Mouse (Mus musculus): ENCODE results near the gene Dyrk2. TPM values are rescaled to one million over a fixed set of nuclear protein-coding genes. Genes with fewer than 3 reads are reported as not detected.

Gene Dyrk2
- polyA plus RNA-seq, 2 experiments, result 1.8 to 3.0 TPM

GRCm38 (mm10) chr10:118863611-118864010 lies 6.4 kb downstream of the Dyrk2 start:
- 78% methylated on average over 8 of the region's 8 CpGs for WGBS (ENCODE audit: insufficient replicate concordance)
- Histone ChIP-seq H3K9ac (replicated peaks) (no peak overlapping the region), H3K9me3 (ENCODE audit: control insufficient read depth, low read length) (no peaks in the 10 kb centered on the region; the same call in 1 of the 2 replicates), H3K27ac (no peak overlapping the region), H3K36me3 (replicated peaks; ENCODE audit: control insufficient read depth, insufficient read depth, low read depth) (peaks cover 19% of the 10 kb centered on the region), H3K4me2 (ENCODE audit: low read depth) (no peak overlapping the region), H3K4me1 (replicated peaks; ENCODE audit: control insufficient read depth in 2 of 2, insufficient read depth in 2 of 2, low read length in 1 of 2) (peaks cover 0 to 6% of the 10 kb centered on the region in 2 experiments; a peak in 1 of 4 replicates), H3K4me3 (ENCODE audit: insufficient read depth in 1 of 2, low read depth in 2 of 2, low read length in 2 of 2) (no peak overlapping the region), H3K27me3 (ENCODE audit: control insufficient read depth, insufficient read depth, low read length) (no peaks in the 10 kb centered on the region)
- no peak for DNase-seq (ENCODE audit: low read depth in 3 of 3, low spot score in 3 of 3)
- TF ChIP-seq EP300 (IDR thresholded peaks at IDR 0.05; ENCODE audit: low read depth), result no peak
- TF ChIP-seq CTCF (IDR thresholded peaks at IDR 0.05; ENCODE audit: low read depth), result no peak
- no peak for ATAC-seq (ENCODE audit: insufficient read depth)

GRCm38 (mm10) chr10:118862233-118862632 lies 7.8 kb downstream of the Dyrk2 start:
- WGBS (ENCODE audit: insufficient replicate concordance), result 58% methylated on average over 4 of the region's 4 CpGs
- Histone ChIP-seq H3K4me1 (replicated peaks; ENCODE audit: control insufficient read depth in 2 of 2, insufficient read depth in 2 of 2, low read length in 1 of 2) (peaks cover 0 to 6% of the 10 kb centered on the region in 2 experiments; a peak in 1 of 4 replicates), H3K27ac (no peak overlapping the region), H3K27me3 (ENCODE audit: control insufficient read depth, insufficient read depth, low read length) (no peaks in the 10 kb centered on the region), H3K36me3 (replicated peaks; ENCODE audit: control insufficient read depth, insufficient read depth, low read depth) (peaks cover 19% of the 10 kb centered on the region), H3K4me2 (ENCODE audit: low read depth) (no peak overlapping the region), H3K9ac (replicated peaks) (no peak overlapping the region), H3K4me3 (ENCODE audit: insufficient read depth in 1 of 2, low read depth in 2 of 2, low read length in 2 of 2) (no peak overlapping the region), H3K9me3 (ENCODE audit: control insufficient read depth, low read length) (no peaks in the 10 kb centered on the region; the same call in 1 of the 2 replicates)
- TF ChIP-seq CTCF (IDR thresholded peaks at IDR 0.05; ENCODE audit: low read depth) (no peak), EP300 (IDR thresholded peaks at IDR 0.05; ENCODE audit: low read depth) (no peak)
- no peak for ATAC-seq (ENCODE audit: insufficient read depth)
- DNase-seq (ENCODE audit: low read depth in 3 of 3, low spot score in 3 of 3), result no peak

GRCm38 (mm10) chr10:118861234-118862025 lies 8.6 kb downstream of the Dyrk2 start:
- TF ChIP-seq EP300 (IDR thresholded peaks at IDR 0.05; ENCODE audit: low read depth) (no peak), CTCF (IDR thresholded peaks at IDR 0.05; ENCODE audit: low read depth) (no peak)
- Histone ChIP-seq H3K4me3 (ENCODE audit: insufficient read depth in 1 of 2, low read depth in 2 of 2, low read length in 2 of 2) (no peak overlapping the region), H3K27me3 (ENCODE audit: control insufficient read depth, insufficient read depth, low read length) (no peaks in the 10 kb centered on the region), H3K4me1 (replicated peaks; ENCODE audit: control insufficient read depth in 2 of 2, insufficient read depth in 2 of 2, low read length in 1 of 2) (peaks cover 0 to 6% of the 10 kb centered on the region in 2 experiments; a peak in 1 of 4 replicates), H3K9ac (replicated peaks) (no peak overlapping the region), H3K9me3 (ENCODE audit: control insufficient read depth, low read length) (no peaks in the 10 kb centered on the region; the same call in 1 of the 2 replicates), H3K36me3 (replicated peaks; ENCODE audit: control insufficient read depth, insufficient read depth, low read depth) (peaks cover 19% of the 10 kb centered on the region), H3K27ac (no peak overlapping the region), H3K4me2 (ENCODE audit: low read depth) (no peak overlapping the region)
- ATAC-seq (ENCODE audit: insufficient read depth) (no peak), DNase-seq (ENCODE audit: low read depth in 3 of 3, low spot score in 3 of 3) (no peak)
- WGBS (ENCODE audit: insufficient replicate concordance), result 72% methylated on average over 11 of the region's 11 CpGs

- TF ChIP-seq CTCF (IDR thresholded peaks at IDR 0.05; ENCODE audit: low read depth), result no peak
- TF ChIP-seq EP300 (IDR thresholded peaks at IDR 0.05; ENCODE audit: low read depth), result no peak
- no peak for ATAC-seq (ENCODE audit: insufficient read depth)
These were observed 10.4 kb downstream of the Dyrk2 start for GRCm38 (mm10) chr10:118859655-118860054.

GRCm38 (mm10) chr10:118854641-118855040 lies 15.4 kb downstream of the Dyrk2 start:
- ATAC-seq (ENCODE audit: insufficient read depth) (no peak), DNase-seq (ENCODE audit: low read depth in 3 of 3, low spot score in 3 of 3) (no peak)
- Histone ChIP-seq H3K9me3 (ENCODE audit: control insufficient read depth, low read length) (no peaks in the 10 kb centered on the region; the same call in 1 of the 2 replicates), H3K4me2 (ENCODE audit: low read depth) (no peak overlapping the region), H3K4me3 (ENCODE audit: insufficient read depth in 1 of 2, low read depth in 2 of 2, low read length in 2 of 2) (no peak overlapping the region), H3K27me3 (ENCODE audit: control insufficient read depth, insufficient read depth, low read length) (no peaks in the 10 kb centered on the region), H3K9ac (replicated peaks) (no peak overlapping the region), H3K27ac (no peak overlapping the region), H3K4me1 (replicated peaks; ENCODE audit: control insufficient read depth in 2 of 2, insufficient read depth in 2 of 2, low read length in 1 of 2) (no peaks in the 10 kb centered on the region), H3K36me3 (replicated peaks; ENCODE audit: control insufficient read depth, insufficient read depth, low read depth) (peaks cover 2% of the 10 kb centered on the region; the same call in 1 of the 2 replicates)
- TF ChIP-seq CTCF (IDR thresholded peaks at IDR 0.05; ENCODE audit: low read depth), result no peak
- TF ChIP-seq EP300 (IDR thresholded peaks at IDR 0.05; ENCODE audit: low read depth), result no peak
- WGBS (ENCODE audit: insufficient replicate concordance), result 68% methylated on average over 9 of the region's 9 CpGs

More at GRCm38 (mm10) chr10:118859655-118860054, 10.4 kb downstream of the Dyrk2 start:
- 87% methylated on average over 21 of the region's 21 CpGs for WGBS (ENCODE audit: insufficient replicate concordance)
- no peak overlapping the region for H3K4me3 ChIP-seq (ENCODE audit: insufficient read depth in 1 of 2, low read depth in 2 of 2, low read length in 2 of 2)
- peaks cover 19% of the 10 kb centered on the region for H3K36me3 ChIP-seq (replicated peaks; ENCODE audit: control insufficient read depth, insufficient read depth, low read depth)
- H3K27ac ChIP-seq, result no peak overlapping the region
- H3K4me1 ChIP-seq (replicated peaks; ENCODE audit: control insufficient read depth in 2 of 2, insufficient read depth in 2 of 2, low read length in 1 of 2), result 0 out of 4 replicates have a peak, but pooled peaks cover 0 to 2% of the 10 kb centered on the region in 2 experiments
- H3K9ac ChIP-seq (replicated peaks), result no peak overlapping the region
- no peaks in the 10 kb centered on the region for H3K27me3 ChIP-seq (ENCODE audit: control insufficient read depth, insufficient read depth, low read length)
- no peaks in the 10 kb centered on the region; the same call in 1 of the 2 replicates for H3K9me3 ChIP-seq (ENCODE audit: control insufficient read depth, low read length)
- H3K4me2 ChIP-seq (ENCODE audit: low read depth), result no peak overlapping the region
- DNase-seq (ENCODE audit: low read depth in 3 of 3, low spot score in 3 of 3), result no peak

Data from liver, embryonic 14.5 days (tissue).